Mouse (Mus musculus): Measurements from ENCODE around the gene Tph2. TPM values are rescaled to one million over a fixed set of nuclear protein-coding genes. Genes with fewer than 3 reads are reported as not detected.
A peak's percentile ranks its signal among the peaks of the same experiment; 100 is the strongest.

The Tph2 gene
- polyA plus RNA-seq, 1 experiment from 2014 or later, result not detected

GRCm38 (mm10) chr10:115125027-115125426 lies 59.8 kb downstream of the Tph2 start:
- Histone ChIP-seq H3K9ac (ENCODE audit: low read depth, low read length) (no peak overlapping the region), H3K4me2 (ENCODE audit: low read length) (no peak overlapping the region), H3K36me3 (ENCODE audit: insufficient read depth, low read length) (no peaks in the 10 kb centered on the region), H3K9me3 (replicated peaks; ENCODE audit: low read length) (no peaks in the 10 kb centered on the region), H3K4me3 (replicated peaks; ENCODE audit: low read depth, low read length) (no peak overlapping the region), H3K27me3 (ENCODE audit: insufficient read depth, low read length) (no peaks in the 10 kb centered on the region), H3K4me1 (replicated peaks; ENCODE audit: insufficient read depth, low read length) (no peaks in the 10 kb centered on the region), H3K27ac (no peak overlapping the region)
- WGBS, result 53% methylated on average over 5 of the region's 5 CpGs
- ATAC-seq (replicated peaks; ENCODE audit: low FRiP score, low read depth) (no peak), DNase-seq (ENCODE audit: low spot score) (no peak)
- no peak for TF ChIP-seq CTCF (IDR thresholded peaks at IDR 0.05; ENCODE audit: low read depth)

GRCm38 (mm10) chr10:115107666-115108540 lies 76.9 kb downstream of the Tph2 start:
- WGBS, result 69% methylated on average over 16 of the region's 16 CpGs
- H3K36me3 ChIP-seq (ENCODE audit: insufficient read depth, low read length), result no peaks in the 10 kb centered on the region
- no peak overlapping the region for H3K9ac ChIP-seq (ENCODE audit: low read depth, low read length)
- no peaks in the 10 kb centered on the region for H3K9me3 ChIP-seq (replicated peaks; ENCODE audit: low read length)
- H3K27ac ChIP-seq, result no peak overlapping the region
- ATAC-seq (replicated peaks; ENCODE audit: low FRiP score, low read depth), result no peak
- no peaks in the 10 kb centered on the region for H3K4me1 ChIP-seq (replicated peaks; ENCODE audit: insufficient read depth, low read length)
- H3K4me2 ChIP-seq (ENCODE audit: low read length), result no peak overlapping the region
- no peak overlapping the region for H3K4me3 ChIP-seq (replicated peaks; ENCODE audit: low read depth, low read length)
- no peaks in the 10 kb centered on the region for H3K27me3 ChIP-seq (ENCODE audit: insufficient read depth, low read length)
- TF ChIP-seq CTCF (IDR thresholded peaks at IDR 0.05; ENCODE audit: low read depth), result no peak
- DNase-seq (ENCODE audit: low spot score), result no peak

GRCm38 (mm10) chr10:115104175-115104574 lies 80.6 kb downstream of the Tph2 start:
- no peaks in the 10 kb centered on the region for H3K4me1 ChIP-seq (replicated peaks; ENCODE audit: insufficient read depth, low read length)
- H3K9me3 ChIP-seq (replicated peaks; ENCODE audit: low read length), result no peaks in the 10 kb centered on the region
- WGBS, result 46% methylated on average over 8 of the region's 8 CpGs
- H3K4me3 ChIP-seq (replicated peaks; ENCODE audit: low read depth, low read length), result no peak overlapping the region
- no peak overlapping the region for H3K4me2 ChIP-seq (ENCODE audit: low read length)
- no peak for DNase-seq (ENCODE audit: low spot score)
- no peak for TF ChIP-seq CTCF (IDR thresholded peaks at IDR 0.05; ENCODE audit: low read depth)
- ATAC-seq (replicated peaks; ENCODE audit: low FRiP score, low read depth), result no peak
- H3K9ac ChIP-seq (ENCODE audit: low read depth, low read length), result no peak overlapping the region
- H3K27ac ChIP-seq, result no peak overlapping the region
- H3K36me3 ChIP-seq (ENCODE audit: insufficient read depth, low read length), result no peaks in the 10 kb centered on the region
- no peaks in the 10 kb centered on the region for H3K27me3 ChIP-seq (ENCODE audit: insufficient read depth, low read length)

GRCm38 (mm10) chr10:115099890-115100580 lies 84.8 kb downstream of the Tph2 start:
- WGBS, result 67% methylated on average over 9 of the region's 9 CpGs
- Histone ChIP-seq H3K4me2 (ENCODE audit: low read length) (no peak overlapping the region), H3K9me3 (replicated peaks; ENCODE audit: low read length) (no peaks in the 10 kb centered on the region), H3K4me3 (replicated peaks; ENCODE audit: low read depth, low read length) (no peak overlapping the region), H3K4me1 (replicated peaks; ENCODE audit: insufficient read depth, low read length) (no peaks in the 10 kb centered on the region), H3K9ac (ENCODE audit: low read depth, low read length) (no peak overlapping the region), H3K27ac (no peak overlapping the region), H3K27me3 (ENCODE audit: insufficient read depth, low read length) (no peaks in the 10 kb centered on the region), H3K36me3 (ENCODE audit: insufficient read depth, low read length) (no peaks in the 10 kb centered on the region)
- ATAC-seq (replicated peaks; ENCODE audit: low FRiP score, low read depth), result no peak
- peak; percentile 10 for DNase-seq (ENCODE audit: low spot score)
- no peak for TF ChIP-seq CTCF (IDR thresholded peaks at IDR 0.05; ENCODE audit: low read depth)

- ATAC-seq (replicated peaks; ENCODE audit: low FRiP score, low read depth), result peak; percentile 61; the same call in 1 of the 2 replicates
Observed at GRCm38 (mm10) chr10:115097163-115097562, 87.7 kb downstream of the Tph2 start.

GRCm38 (mm10) chr10:115096191-115096590 lies 88.6 kb downstream of the Tph2 start:
- Histone ChIP-seq H3K4me1 (replicated peaks; ENCODE audit: insufficient read depth, low read length) (no peaks in the 10 kb centered on the region), H3K9me3 (replicated peaks; ENCODE audit: low read length) (no peaks in the 10 kb centered on the region), H3K27ac (no peak overlapping the region), H3K36me3 (ENCODE audit: insufficient read depth, low read length) (no peaks in the 10 kb centered on the region), H3K27me3 (ENCODE audit: insufficient read depth, low read length) (no peaks in the 10 kb centered on the region), H3K4me2 (ENCODE audit: low read length) (no peak overlapping the region), H3K9ac (ENCODE audit: low read depth, low read length) (no peak overlapping the region), H3K4me3 (replicated peaks; ENCODE audit: low read depth, low read length) (no peak overlapping the region)
- no peak for TF ChIP-seq CTCF (IDR thresholded peaks at IDR 0.05; ENCODE audit: low read depth)
- 78% methylated on average over 1 of the region's 1 CpGs for WGBS
- no peak for ATAC-seq (replicated peaks; ENCODE audit: low FRiP score, low read depth)
- DNase-seq (ENCODE audit: low spot score), result no peak

More at GRCm38 (mm10) chr10:115097163-115097562, 87.7 kb downstream of the Tph2 start:
- Histone ChIP-seq H3K4me1 (replicated peaks; ENCODE audit: insufficient read depth, low read length) (no peaks in the 10 kb centered on the region), H3K4me2 (ENCODE audit: low read length) (no peak overlapping the region), H3K27me3 (ENCODE audit: insufficient read depth, low read length) (no peaks in the 10 kb centered on the region), H3K36me3 (ENCODE audit: insufficient read depth, low read length) (no peaks in the 10 kb centered on the region), H3K9me3 (replicated peaks; ENCODE audit: low read length) (no peaks in the 10 kb centered on the region), H3K9ac (ENCODE audit: low read depth, low read length) (no peak overlapping the region), H3K4me3 (replicated peaks; ENCODE audit: low read depth, low read length) (no peak overlapping the region), H3K27ac (no peak overlapping the region)
- peak; percentile 81 for TF ChIP-seq CTCF (IDR thresholded peaks at IDR 0.05; ENCODE audit: low read depth)
- WGBS, result 15% methylated on average over 5 of the region's 5 CpGs
- DNase-seq (ENCODE audit: low spot score), result peak; percentile 80

Measured in kidney, postnatal 0 days (tissue).